Mouse (Mus musculus) kidney, postnatal 0 days (tissue): Measurements from ENCODE around the gene Rnf216. TPM values are rescaled to one million over a fixed set of nuclear protein-coding genes. Genes with fewer than 3 reads are reported as not detected.

Experiments
- ATAC-seq: fragments of 200-750 bp; cut with Nextera tagmentation; replicated peaks from 2 replicates; pipeline ENCODE4 v1.8.0; 2017; ENCODE audit warnings: low read depth, moderate number of reproducible peaks, moderate TSS enrichment, moderate library complexity; ENCODE audit not compliant: low FRiP score
- DNase-seq: peaks from one replicate; pipeline ENCODE4 v3.0.0-alpha.2; 2016; ENCODE audit warnings: low spot score
- H3K27ac ChIP-seq: fragments of 300-500 bp; sonication (generic); 2 replicates; pipeline ENCODE4 v1.5.1; 2014; ENCODE audit warnings: mild to moderate bottlenecking
- H3K27me3 ChIP-seq: fragments of 300-500 bp; sonication (generic); 2 replicates; pipeline ENCODE4 v1.6.1; 2014; ENCODE audit warnings: low read length, mixed read lengths; ENCODE audit not compliant: insufficient read depth
- H3K36me3 ChIP-seq: fragments of 300-500 bp; sonication (generic); 2 replicates; pipeline ENCODE4 v1.6.1; 2014; ENCODE audit warnings: low read length, mixed read lengths; ENCODE audit not compliant: insufficient read depth
- H3K4me1 ChIP-seq: fragments of 300-500 bp; sonication (generic); replicated peaks from 2 replicates; pipeline ENCODE4 v1.6.1; 2014; ENCODE audit warnings: antibody characterized with exemption, low read length, mixed read lengths; ENCODE audit not compliant: insufficient read depth
- H3K4me2 ChIP-seq: fragments of 300-500 bp; sonication (generic); 2 replicates; pipeline ENCODE4 v1.6.1; 2014; ENCODE audit warnings: mild to moderate bottlenecking, low read length, moderate library complexity, mixed read lengths
- H3K4me3 ChIP-seq: fragments of 300-500 bp; sonication (generic); replicated peaks from 2 replicates; pipeline ENCODE4 v1.5.1; 2014; ENCODE audit warnings: low read depth, low read length
- H3K9ac ChIP-seq: fragments of 300-500 bp; sonication (generic); 2 replicates; pipeline ENCODE4 v1.6.1; 2014; ENCODE audit warnings: low read depth, low read length
- H3K9me3 ChIP-seq: fragments of 300-500 bp; sonication (generic); replicated peaks from 2 replicates; pipeline ENCODE4 v1.6.1; 2016; ENCODE audit warnings: low read length, inconsistent platforms, mixed read lengths
- CTCF ChIP-seq: IDR thresholded peaks from 2 replicates; pipeline ENCODE4 v1.5.1; 2016; ENCODE audit warnings: antibody characterized with exemption, low read depth, mild to moderate bottlenecking, moderate library complexity
- WGBS: fragments of 180-500 bp; shearing (Covaris S2); extraction: QIAGEN DNeasy Blood & Tissue Kit; methylation state at CpG from one replicate; pipeline ENCODE4 v1.1.7; 2014; 5-methylcytosine and 5-hydroxymethylcytosine counted together
- polyA plus RNA-seq: library from polyadenylated mRNA; unstranded; fragments of >200 nt; fragmentation: Nextera tagmentation; extraction: Ambion mirVana; gene quantifications from 2 replicates; pipeline ENCODE4 v1.2.1, GENCODE M21; 2015

Gene Rnf216
- polyA plus RNA-seq, 1 experiment from 2014 or later, result 29.9 TPM

GRCm38 (mm10) chr5:143079806-143080205, 33.0 kb downstream of the Rnf216 start:
- Histone ChIP-seq H3K9me3 (no peaks in the 10 kb centered on the region), H3K4me1 (no peaks in the 10 kb centered on the region), H3K27ac (no peak overlapping the region), H3K4me2 (no peak overlapping the region), H3K27me3 (no peaks in the 10 kb centered on the region), H3K36me3 (peaks cover 54% of the 10 kb centered on the region), H3K4me3 (no peak overlapping the region), H3K9ac (no peak overlapping the region)
- no peak for ATAC-seq
- DNase-seq, result no peak
- no peak for TF ChIP-seq CTCF
- WGBS, result 92% methylated on average over 1 of the region's 1 CpGs

GRCm38 (mm10) chr5:143076603-143077143, 36.1 kb downstream of the Rnf216 start:
- ATAC-seq (no peak), DNase-seq (no peak)
- Histone ChIP-seq H3K36me3 (peaks cover 61% of the 10 kb centered on the region), H3K27ac (no peak overlapping the region), H3K9ac (no peak overlapping the region), H3K4me1 (no peaks in the 10 kb centered on the region), H3K27me3 (no peaks in the 10 kb centered on the region), H3K4me3 (no peak overlapping the region), H3K4me2 (no peak overlapping the region), H3K9me3 (no peaks in the 10 kb centered on the region)
- TF ChIP-seq CTCF, result no peak
- WGBS, result 88% methylated on average over 3 of the region's 3 CpGs

- Histone ChIP-seq H3K9ac (no peak overlapping the region), H3K27ac (no peak overlapping the region), H3K4me2 (no peak overlapping the region), H3K27me3 (no peaks in the 10 kb centered on the region), H3K9me3 (no peaks in the 10 kb centered on the region), H3K4me1 (no peaks in the 10 kb centered on the region), H3K36me3 (peaks cover 57% of the 10 kb centered on the region), H3K4me3 (no peak overlapping the region)
- no peak for TF ChIP-seq CTCF
- no peak for DNase-seq
- WGBS, result 99% methylated on average over 2 of the region's 2 CpGs
- no peak for ATAC-seq
These were observed 36.8 kb downstream of the Rnf216 start for GRCm38 (mm10) chr5:143075987-143076386.

GRCm38 (mm10) chr5:143069048-143069447, 43.7 kb downstream of the Rnf216 start:
- no peak for DNase-seq
- no peaks in the 10 kb centered on the region for H3K27me3 ChIP-seq
- H3K36me3 ChIP-seq, result peaks cover 46% of the 10 kb centered on the region
- H3K9ac ChIP-seq, result no peak overlapping the region
- no peak for TF ChIP-seq CTCF
- no peak overlapping the region for H3K4me2 ChIP-seq
- 87% methylated on average over 2 of the region's 2 CpGs for WGBS
- H3K4me1 ChIP-seq, result no peaks in the 10 kb centered on the region
- no peak for ATAC-seq
- H3K27ac ChIP-seq, result no peak overlapping the region
- H3K9me3 ChIP-seq, result no peaks in the 10 kb centered on the region
- no peak overlapping the region for H3K4me3 ChIP-seq

- no peak overlapping the region for H3K27ac ChIP-seq
- H3K9me3 ChIP-seq, result no peaks in the 10 kb centered on the region
- no peaks in the 10 kb centered on the region for H3K4me1 ChIP-seq
- H3K27me3 ChIP-seq, result no peaks in the 10 kb centered on the region
- no peak overlapping the region for H3K9ac ChIP-seq
- H3K36me3 ChIP-seq, result peaks cover 47% of the 10 kb centered on the region
- no peak for ATAC-seq
- H3K4me2 ChIP-seq, result no peak overlapping the region
- DNase-seq, result no peak
- WGBS, result 86% methylated on average over 3 of the region's 3 CpGs
- no peak for TF ChIP-seq CTCF
- no peak overlapping the region for H3K4me3 ChIP-seq
These were observed 44.4 kb downstream of the Rnf216 start for GRCm38 (mm10) chr5:143068382-143068781.

GRCm38 (mm10) chr5:143066551-143066958, 46.2 kb downstream of the Rnf216 start:
- no peak overlapping the region for H3K27ac ChIP-seq
- H3K4me2 ChIP-seq, result no peak overlapping the region
- H3K9me3 ChIP-seq, result no peaks in the 10 kb centered on the region
- ATAC-seq (no peak), DNase-seq (peak; percentile 88)
- no peaks in the 10 kb centered on the region for H3K27me3 ChIP-seq
- 14% methylated on average over 1 of the region's 1 CpGs for WGBS
- TF ChIP-seq CTCF, result peak; percentile 90
- H3K9ac ChIP-seq, result no peak overlapping the region
- no peak overlapping the region for H3K4me3 ChIP-seq
- H3K4me1 ChIP-seq, result no peaks in the 10 kb centered on the region
- peaks cover 52% of the 10 kb centered on the region for H3K36me3 ChIP-seq

- Histone ChIP-seq H3K27me3 (no peaks in the 10 kb centered on the region), H3K27ac (no peak overlapping the region), H3K36me3 (peaks cover 52% of the 10 kb centered on the region), H3K9ac (no peak overlapping the region), H3K4me2 (no peak overlapping the region), H3K9me3 (no peaks in the 10 kb centered on the region), H3K4me1 (no peaks in the 10 kb centered on the region), H3K4me3 (no peak overlapping the region)
- no peak for DNase-seq
- ATAC-seq, result no peak
- WGBS, result 100% methylated on average over 1 of the region's 1 CpGs
- no peak for TF ChIP-seq CTCF
These were observed 46.7 kb downstream of the Rnf216 start for GRCm38 (mm10) chr5:143066096-143066495.
